Mouse (Mus musculus) embryonic facial prominence, embryonic 15.5 days (tissue): ENCODE data around the gene Cavin1. TPM values are rescaled to one million over a fixed set of nuclear protein-coding genes. Genes with fewer than 3 reads are reported as not detected.

Experiments
- ATAC-seq: fragments of 200-750 bp; cut with Nextera tagmentation; 2 replicates; pipeline ENCODE4 v1.8.0; 2017; ENCODE audit warnings: low read depth, moderate TSS enrichment; ENCODE audit not compliant: insufficient number of reproducible peaks, low FRiP score, low TSS enrichment
- H3K27ac ChIP-seq: fragments of 300-500 bp; sonication (generic); replicated peaks from 2 replicates; pipeline ENCODE4 v1.5.1; 2015; ENCODE audit warnings: mild to moderate bottlenecking, inconsistent platforms
- H3K27me3 ChIP-seq: fragments of 300-500 bp; sonication (generic); 2 replicates; pipeline ENCODE4 v1.6.1; 2015; ENCODE audit warnings: inconsistent platforms
- H3K36me3 ChIP-seq: fragments of 300-500 bp; sonication (generic); 2 replicates; pipeline ENCODE4 v1.6.1; 2015; ENCODE audit warnings: mild to moderate bottlenecking, inconsistent platforms
- H3K4me1 ChIP-seq: fragments of 300-500 bp; sonication (generic); 2 replicates; pipeline ENCODE4 v1.6.1; 2015; ENCODE audit warnings: inconsistent platforms
- H3K4me2 ChIP-seq: fragments of 300-500 bp; sonication (generic); replicated peaks from 2 replicates; pipeline ENCODE4 v1.6.1; 2015; ENCODE audit warnings: mild to moderate bottlenecking, inconsistent platforms
- H3K4me3 ChIP-seq: fragments of 300-500 bp; sonication (generic); replicated peaks from 2 replicates; pipeline ENCODE4 v1.5.1; 2015; ENCODE audit warnings: mild to moderate bottlenecking, inconsistent platforms
- H3K9ac ChIP-seq: fragments of 300-500 bp; sonication (generic); 2 replicates; pipeline ENCODE4 v1.6.1; 2015; ENCODE audit warnings: inconsistent platforms
- H3K9me3 ChIP-seq: fragments of 300-500 bp; sonication (generic); replicated peaks from 2 replicates; pipeline ENCODE4 v1.6.1; 2016; ENCODE audit warnings: inconsistent platforms
- WGBS: fragments of 180-500 bp; shearing (Covaris S2); methylation state at CpG from one replicate; pipeline ENCODE4 v1.1.7; 2015; 5-methylcytosine and 5-hydroxymethylcytosine counted together
- polyA plus RNA-seq: library from polyadenylated mRNA; unstranded; fragments of >200 nt; fragmentation: Nextera tagmentation; extraction: Ambion mirVana; gene quantifications from 2 replicates; pipeline ENCODE4 v1.2.1, GENCODE M21; 2015

Gene Cavin1
- polyA plus RNA-seq, 1 experiment from 2014 or later: 330 TPM

- Histone ChIP-seq H3K4me3 (no peak overlapping the region), H3K9me3 (no peaks in the 10 kb centered on the region), H3K27me3 (no peaks in the 10 kb centered on the region), H3K9ac (no peak overlapping the region), H3K27ac (no peak overlapping the region), H3K36me3 (peaks cover 44% of the 10 kb centered on the region), H3K4me2 (no peak overlapping the region), H3K4me1 (0 out of 2 replicates have a peak, but pooled peaks cover 4% of the 10 kb centered on the region)
- 88% methylated on average over 2 of the region's 2 CpGs for WGBS
- no peak for ATAC-seq
Observed at GRCm38 (mm10) chr11:100908112-100908511, 62.6 kb downstream of the Cavin1 start.

- no peak overlapping the region for H3K4me2 ChIP-seq
Observed at GRCm38 (mm10) chr11:100906885-100907284, 63.8 kb downstream of the Cavin1 start.

More at GRCm38 (mm10) chr11:100906885-100907284, 63.8 kb downstream of the Cavin1 start:
- Histone ChIP-seq H3K27ac (no peak overlapping the region), H3K9ac (no peak overlapping the region), H3K36me3 (peaks cover 54% of the 10 kb centered on the region), H3K4me3 (no peak overlapping the region), H3K4me1 (0 out of 2 replicates have a peak, but pooled peaks cover 4% of the 10 kb centered on the region), H3K27me3 (no peaks in the 10 kb centered on the region), H3K9me3 (no peaks in the 10 kb centered on the region)
- 85% methylated on average over 4 of the region's 4 CpGs for WGBS
- no peak for ATAC-seq

Other genes starting within 250 kb of the Cavin1 start
- gene Rab5c, start 232.7 kb downstream of the Cavin1 start, polyA plus RNA-seq: 31.0 and 33.2 TPM in 2 replicates
- 0.64 and 1.1 TPM in 2 replicates for gene Kcnh4, start 210.9 kb downstream of the Cavin1 start, polyA plus RNA-seq
- gene Hcrt, start 208.0 kb downstream of the Cavin1 start, polyA plus RNA-seq: not detected in 2 replicates
- 7.2 and 9.2 TPM in 2 replicates for gene Ghdc, start 199.9 kb downstream of the Cavin1 start, polyA plus RNA-seq
- gene Stat5b, start 120.2 kb downstream of the Cavin1 start, polyA plus RNA-seq: 24.9 and 25.3 TPM in 2 replicates
- 9.7 and 10.4 TPM in 2 replicates for gene Stat5a, start 111.5 kb downstream of the Cavin1 start, polyA plus RNA-seq
- gene Stat3, start 31.3 kb downstream of the Cavin1 start, polyA plus RNA-seq: 75.6 and 79.3 TPM in 2 replicates
- 36.8 and 40.3 TPM in 2 replicates for gene Atp6v0a1, start 38.6 kb upstream of the Cavin1 start, polyA plus RNA-seq
- 15.1 and 16.6 TPM in 2 replicates for gene Naglu, start 99.1 kb upstream of the Cavin1 start, polyA plus RNA-seq
- gene Hsd17b1, start 107.5 kb upstream of the Cavin1 start, polyA plus RNA-seq: 0.24 and 0.25 TPM in 2 replicates
- gene Coasy, start 111.7 kb upstream of the Cavin1 start, polyA plus RNA-seq: 43.2 and 44.9 TPM in 2 replicates
- gene Mlx, start 116.4 kb upstream of the Cavin1 start, polyA plus RNA-seq: 50.3 and 52.0 TPM in 2 replicates
- gene Psmc3ip, start 124.5 kb upstream of the Cavin1 start, polyA plus RNA-seq: 32.0 and 33.6 TPM in 2 replicates
- gene Retreg3, start 149.0 kb upstream of the Cavin1 start, polyA plus RNA-seq: 25.3 and 26.7 TPM in 2 replicates
- 69.7 and 73.4 TPM in 2 replicates for gene Tubg1, start 149.1 kb upstream of the Cavin1 start, polyA plus RNA-seq
- 11.1 and 11.9 TPM in 2 replicates for gene Tubg2, start 185.0 kb upstream of the Cavin1 start, polyA plus RNA-seq
- gene Cntnap1, start 199.6 kb upstream of the Cavin1 start, polyA plus RNA-seq: 2.0 and 2.2 TPM in 2 replicates
- 27.2 and 28.7 TPM in 2 replicates for gene Plekhh3, start 200.5 kb upstream of the Cavin1 start, polyA plus RNA-seq
- gene Ccr10, start 204.6 kb upstream of the Cavin1 start, polyA plus RNA-seq: 0.24 and 0.50 TPM in 2 replicates